In the genomic region with DNA sequence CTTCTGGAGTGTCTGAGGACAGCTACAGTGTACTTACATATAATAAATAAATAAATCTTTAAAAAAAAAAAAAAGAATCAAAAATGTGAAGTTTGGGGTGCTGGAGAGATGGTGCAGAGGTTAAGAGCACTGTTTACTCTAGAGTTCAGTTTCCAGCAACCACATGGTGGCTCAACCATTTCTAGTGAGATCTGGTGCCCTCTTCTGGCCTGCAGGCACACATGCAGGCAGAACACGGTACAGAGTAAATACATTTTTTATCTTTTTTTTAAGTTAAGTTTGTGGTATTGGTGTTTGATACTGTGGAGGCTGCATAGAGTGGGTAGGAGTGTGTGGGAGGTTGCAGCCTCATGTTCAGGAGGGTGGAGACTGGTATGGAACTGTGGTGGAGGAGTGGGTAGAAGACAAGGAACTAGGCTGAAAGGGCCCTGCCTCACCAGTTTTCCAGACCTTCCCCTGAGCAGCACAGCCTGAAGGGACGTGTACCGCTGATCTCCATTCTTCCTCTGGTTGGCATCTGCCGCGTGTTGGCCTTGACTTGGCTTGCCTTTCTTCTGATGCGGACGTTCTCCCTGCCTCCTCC, we compare ENCODE assay signal across 9 mouse cellular contexts. TPM values are rescaled to one million over a fixed set of nuclear protein-coding genes. Genes with fewer than 3 reads are reported as not detected.
A peak's percentile ranks its signal among the peaks of the same experiment; 100 is the strongest.
DNase-seq lines count a peak whose midpoint lies in the region; ATAC-seq and TF ChIP-seq lines count a peak whose summit lies in the region.
"Had no signal": no experiment of that assay in that cellular context is flagged by ENCODE, and none has a peak within 500 bp of the region (broad histone marks: within the 10 kb centered on the region; RNA-seq: fewer than 3 reads in every experiment).

No protein-coding gene starts in this region.

- ATAC-seq in erythroid progenitor cell, adult 5-6 weeks (replicated peaks; ENCODE audit: low FRiP score, poor library complexity, severe bottlenecking), result peak; percentile 60
- peak; percentile 41; the same call in 1 of the 2 replicates for ATAC-seq in neutrophil, adult 5-6 weeks (ENCODE audit: extremely low read depth, insufficient number of reproducible peaks, low FRiP score, poor library complexity, severe bottlenecking)

- H3K4me3 ChIP-seq in layer of hippocampus, adult 2 months, result no peak overlapping the region
- H3K4me3 ChIP-seq: erythroblast, embryonic 14.5 days; lung, embryonic 15.5 days had no signal

- no peak overlapping the region for H3K27ac ChIP-seq in layer of hippocampus, adult 2 months
- H3K27ac ChIP-seq: lung, embryonic 15.5 days had no signal

- no peak for DNase-seq in layer of hippocampus, adult 2 months (ENCODE audit: low spot score in 2 of 2)
- no peak for DNase-seq in layer of hippocampus, adult 9-11 months
- peak; percentile 77 for DNase-seq in R1 (ENCODE audit: low read depth, low spot score)
- DNase-seq in layer of hippocampus, adult 8-10 months (ENCODE audit: low spot score in 2 of 2), result no peak
- DNase-seq in urinary bladder, postnatal 36 days (ENCODE audit: low spot score in 2 of 2), result no peak

- TF ChIP-seq CTCF in layer of hippocampus, adult 2 months (conservative IDR thresholded peaks at IDR 0.05), result peak; percentile 80

RNA-seq across cellular contexts. Expression of a gene that starts 6.1 kb away (rescaled TPM):
- total RNA-seq in layer of hippocampus, adult 2 months (2021), result 1 to 10 TPM; 1.1 to 2.4 TPM
- total RNA-seq in erythroid progenitor cell, adult 5-6 weeks (2015; ENCODE audit: low replicate concordance), result 2.5 TPM in 1 of 2 replicates, not detected in the other
- total RNA-seq in erythroid progenitor cell, adult 5-6 weeks (2017; ENCODE audit: low replicate concordance), result 0.83 TPM in 1 of 2 replicates, not detected in the other
- 0.49 and 2.0 TPM in 2 replicates for total RNA-seq in neutrophil, adult 5-6 weeks (2017)
- 1 to 10 TPM in 3 of 4 experiments, not detected in 1; 1.4 to 2.4 (median 1.8) TPM for total RNA-seq in layer of hippocampus, adult 8-10 months (2022)

RNA-seq across cellular contexts. Expression of a gene that starts 11.3 kb away (rescaled TPM):
- 1 to 10 TPM; 2.3 to 2.9 TPM for total RNA-seq in layer of hippocampus, adult 2 months (2021)
- total RNA-seq in erythroid progenitor cell, adult 5-6 weeks (2015; ENCODE audit: low replicate concordance), result 1.3 TPM in 1 of 2 replicates, not detected in the other
- 0.61 and 1.0 TPM in 2 replicates for total RNA-seq in erythroid progenitor cell, adult 5-6 weeks (2017; ENCODE audit: low replicate concordance)
- total RNA-seq in neutrophil, adult 5-6 weeks (2017), result 0.47 and 3.4 TPM in 2 replicates
- total RNA-seq in layer of hippocampus, adult 8-10 months (2022), result 1 to 10 TPM; 1.7 to 2.8 (median 2.3) TPM

RNA-seq across cellular contexts. Expression of a gene that starts 11.5 kb away (rescaled TPM):
- 10 to 100 TPM; 29.2 to 33.7 TPM for total RNA-seq in layer of hippocampus, adult 2 months (2021)
- 22.7 and 23.1 TPM in 2 replicates for total RNA-seq in erythroid progenitor cell, adult 5-6 weeks (2015; ENCODE audit: low replicate concordance)
- total RNA-seq in erythroid progenitor cell, adult 5-6 weeks (2017; ENCODE audit: low replicate concordance), result 10.2 and 22.6 TPM in 2 replicates
- 35.2 and 40.2 TPM in 2 replicates for total RNA-seq in neutrophil, adult 5-6 weeks (2017)
- 10 to 100 TPM; 25.8 to 37.3 (median 31.9) TPM for total RNA-seq in layer of hippocampus, adult 8-10 months (2022)

RNA-seq across cellular contexts. Expression of a gene that starts 11.5 kb away (rescaled TPM):
- 10 to 100 TPM; 44.3 to 47.4 TPM for total RNA-seq in layer of hippocampus, adult 2 months (2021)
- total RNA-seq in erythroid progenitor cell, adult 5-6 weeks (2015; ENCODE audit: low replicate concordance), result 5.0 and 16.2 TPM in 2 replicates
- 7.5 and 14.1 TPM in 2 replicates for total RNA-seq in erythroid progenitor cell, adult 5-6 weeks (2017; ENCODE audit: low replicate concordance)
- total RNA-seq in neutrophil, adult 5-6 weeks (2017), result 15.0 and 15.8 TPM in 2 replicates
- 10 to 100 TPM; 43.4 to 47.0 (median 44.9) TPM for total RNA-seq in layer of hippocampus, adult 8-10 months (2022)

RNA-seq across cellular contexts. Expression of a gene that starts 24.7 kb away (rescaled TPM):
- not detected for total RNA-seq in layer of hippocampus, adult 2 months (2021)
- not detected in 2 replicates for total RNA-seq in erythroid progenitor cell, adult 5-6 weeks (2015; ENCODE audit: low replicate concordance)
- total RNA-seq in erythroid progenitor cell, adult 5-6 weeks (2017; ENCODE audit: low replicate concordance), result not detected in 2 replicates
- total RNA-seq in neutrophil, adult 5-6 weeks (2017), result not detected in 2 replicates
- total RNA-seq in layer of hippocampus, adult 8-10 months (2022), result not detected
